Mouse (Mus musculus): ENCODE results near the gene Selplg.
"Not testable (repeated sequence)": the region's sequence is repeated elsewhere in the genome, so short reads cannot be mapped to it uniquely, and the experiment has no call there.

Selplg gene

DNA sequence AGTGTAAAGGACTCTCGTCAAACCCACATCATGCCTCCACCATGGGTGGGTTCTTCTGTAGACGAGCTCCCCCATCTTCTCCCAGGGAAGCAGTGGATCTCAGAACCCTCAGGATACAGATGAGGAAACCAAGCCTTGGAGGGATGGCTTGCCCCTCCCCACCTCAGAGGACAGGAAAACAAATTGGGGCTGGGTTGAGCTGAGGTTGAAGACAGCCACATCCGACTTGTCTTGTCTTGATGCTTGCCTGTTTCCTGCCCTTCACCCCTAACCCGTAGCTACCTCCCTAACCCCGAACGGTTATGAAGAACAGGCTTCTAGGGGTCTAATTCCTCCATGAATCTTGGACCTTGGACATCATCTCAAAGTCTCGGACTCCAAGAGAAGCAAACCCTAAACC lies 6.9 kb downstream of the Selplg start:
- no peak for DNase-seq (ENCODE audit: low spot score)

DNA sequence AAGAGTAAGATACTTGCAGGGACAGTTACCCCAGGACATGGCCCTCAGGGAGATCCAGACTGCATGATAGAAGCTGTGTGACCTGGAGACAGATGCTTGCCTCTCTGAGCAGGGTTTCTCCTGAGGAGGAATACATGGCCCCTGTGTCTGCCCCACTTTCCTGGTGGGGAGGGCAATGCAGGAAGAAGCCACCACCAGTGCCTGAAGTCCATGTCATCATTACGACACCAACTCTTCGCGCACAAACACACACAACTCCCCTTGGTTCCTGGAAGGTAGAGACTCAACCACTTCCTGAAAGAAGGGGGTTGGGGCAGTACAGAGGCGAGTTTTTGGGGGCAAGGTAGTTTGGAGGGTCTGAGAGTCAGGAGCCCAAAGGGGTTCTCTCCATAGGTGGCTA lies 8.2 kb downstream of the Selplg start:
- no peak for DNase-seq (ENCODE audit: low spot score)

DNA sequence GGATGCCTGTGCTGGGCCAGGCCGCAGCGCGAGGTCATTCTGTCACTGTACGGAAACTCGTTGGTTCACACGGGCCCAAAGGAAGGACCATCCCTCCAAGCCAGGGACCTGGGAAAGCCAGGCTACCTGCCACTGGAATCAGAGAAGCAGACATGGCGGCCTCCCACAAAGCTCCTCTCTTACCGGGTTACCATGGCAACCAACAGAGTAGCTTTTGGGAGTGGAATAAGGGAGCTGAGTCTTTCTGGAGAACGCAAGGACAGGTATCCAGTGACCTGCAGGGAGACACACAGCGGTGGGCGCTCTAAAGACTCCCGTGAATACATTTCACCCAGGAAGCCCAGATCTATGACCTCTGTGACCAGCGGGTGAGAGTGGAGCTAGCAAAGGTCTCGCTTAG lies 13.9 kb downstream of the Selplg start:
- DNase-seq (ENCODE audit: low spot score), result no peak

DNA sequence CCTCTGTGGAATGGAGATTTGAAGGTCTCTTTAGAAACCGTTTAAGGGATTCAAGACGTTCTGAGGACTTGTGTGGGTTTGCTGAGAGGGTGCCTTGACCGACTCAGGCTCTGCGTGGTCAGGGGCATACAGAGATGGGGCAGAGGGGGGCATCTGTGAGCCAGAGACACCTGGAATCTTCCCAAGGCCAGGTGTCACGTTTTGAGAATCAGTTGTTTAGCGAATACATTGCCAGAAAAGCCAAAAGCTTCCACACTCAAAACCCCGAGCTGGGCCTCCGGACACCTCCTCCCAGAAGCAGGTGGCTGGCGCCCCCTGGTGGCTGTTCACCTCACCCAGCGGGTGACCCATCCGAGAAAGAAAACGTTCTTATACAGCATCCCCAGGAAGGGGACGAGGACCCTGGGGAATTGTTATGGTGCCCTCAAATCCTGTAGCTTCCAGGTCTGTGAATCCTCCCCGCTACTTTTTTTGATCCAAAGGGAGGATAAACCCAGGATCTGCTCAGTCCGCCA lies 16.7 kb downstream of the Selplg start:
- DNase-seq (ENCODE audit: low spot score), result peak; percentile 76

DNA sequence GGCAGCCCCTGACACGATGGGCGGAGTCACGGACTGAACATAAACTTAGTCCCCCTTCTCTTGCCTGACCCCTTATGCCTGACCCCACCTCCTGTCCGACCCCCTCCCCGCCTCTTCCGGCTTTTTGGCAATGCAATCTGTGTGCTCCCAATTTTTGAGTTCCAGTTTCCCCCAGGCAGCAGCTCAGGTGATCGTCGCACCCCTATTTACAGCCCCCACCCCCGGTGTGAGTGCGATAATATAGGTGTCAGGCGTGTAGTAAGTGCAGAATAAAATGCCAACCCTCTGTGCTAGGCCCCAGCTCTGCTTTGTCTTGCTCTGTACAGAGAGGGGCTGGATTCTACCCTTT lies 17.4 kb downstream of the Selplg start:
- no peak for DNase-seq (ENCODE audit: low spot score)

DNA sequence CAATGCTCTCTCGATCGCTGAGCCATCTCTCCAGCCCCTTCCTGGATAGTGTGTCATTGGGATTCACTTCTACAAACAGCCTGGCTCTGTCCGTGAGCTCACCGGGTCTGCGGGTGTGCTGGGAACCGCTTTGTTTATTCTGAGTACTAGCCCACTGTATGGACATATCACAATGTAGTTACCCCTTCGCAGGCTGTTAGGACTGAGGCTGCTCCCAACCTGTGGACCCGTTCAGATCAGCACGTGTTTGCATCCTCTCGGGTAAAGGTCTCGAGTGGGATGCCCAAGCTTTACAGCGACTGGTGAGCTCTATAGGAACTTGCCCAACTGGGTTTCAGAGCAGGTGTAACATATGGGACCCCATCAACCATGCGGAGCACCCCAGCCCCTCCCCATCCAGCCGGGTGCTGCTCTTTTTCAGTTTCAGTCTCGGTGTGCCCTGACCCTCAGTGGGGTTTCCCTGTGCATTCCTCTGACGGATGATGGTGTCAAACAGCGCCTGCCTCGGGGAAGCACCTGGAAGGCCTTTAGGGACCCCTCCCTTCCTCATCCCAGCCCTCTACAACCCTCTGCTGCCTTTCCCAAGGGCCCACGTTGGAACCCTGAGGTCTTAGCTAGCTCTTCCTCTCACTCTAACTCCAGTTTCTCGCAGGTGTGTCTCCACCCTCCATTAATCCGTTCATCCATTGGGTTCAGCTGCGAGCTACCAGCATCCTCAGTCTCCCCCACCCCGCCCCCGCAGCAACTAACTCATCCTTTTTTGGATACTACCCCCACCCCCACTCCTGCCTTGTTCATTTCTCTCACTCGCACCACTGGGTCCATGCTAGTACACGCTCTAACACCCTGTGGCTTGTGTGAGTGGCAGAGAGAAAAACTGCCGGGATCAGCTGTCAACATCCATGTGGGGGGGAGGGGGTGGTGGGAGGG lies 18.1 kb downstream of the Selplg start:
- no peak for DNase-seq (ENCODE audit: low spot score)

DNA sequence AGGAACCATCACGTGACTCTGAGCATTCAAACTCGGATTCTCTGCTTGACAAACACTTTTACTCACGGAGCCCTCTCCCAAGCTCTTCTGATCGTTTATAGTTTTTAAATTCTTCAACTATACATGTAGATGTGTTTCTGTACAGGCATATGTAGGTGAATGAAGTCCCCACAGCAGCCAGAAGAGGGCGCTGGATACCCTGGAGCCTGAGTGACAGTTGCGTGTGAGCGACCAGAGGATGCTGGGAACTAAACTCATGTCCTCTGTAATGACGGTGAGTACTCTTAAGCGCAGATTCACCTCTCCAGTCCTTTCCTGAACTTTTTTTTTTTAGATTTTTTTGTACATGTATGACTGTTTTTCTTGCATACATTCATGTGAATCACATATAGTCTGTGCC lies 18.8 kb downstream of the Selplg start:
- no peak for DNase-seq (ENCODE audit: low spot score)

DNA sequence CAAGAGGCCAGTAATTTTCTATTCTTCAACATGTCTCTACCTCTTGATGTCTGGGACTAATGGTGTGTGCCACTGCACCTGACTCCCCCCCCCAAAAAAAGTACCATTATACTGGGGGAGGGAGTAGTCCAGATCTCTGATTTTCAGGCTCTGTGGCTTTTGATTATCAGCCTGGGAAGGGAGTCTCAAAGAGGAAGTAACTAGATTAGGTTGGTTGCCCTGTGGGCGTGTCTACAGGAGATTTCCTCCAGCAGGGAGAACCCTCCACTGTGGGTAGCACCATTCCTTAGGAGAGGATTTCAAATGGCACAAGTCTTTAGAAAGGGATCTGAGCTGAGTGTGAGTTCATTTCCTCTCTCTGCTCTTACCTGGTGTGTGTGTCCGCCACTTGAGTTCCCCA lies 19.8 kb downstream of the Selplg start:
- DNase-seq (ENCODE audit: low spot score), result no peak

DNA sequence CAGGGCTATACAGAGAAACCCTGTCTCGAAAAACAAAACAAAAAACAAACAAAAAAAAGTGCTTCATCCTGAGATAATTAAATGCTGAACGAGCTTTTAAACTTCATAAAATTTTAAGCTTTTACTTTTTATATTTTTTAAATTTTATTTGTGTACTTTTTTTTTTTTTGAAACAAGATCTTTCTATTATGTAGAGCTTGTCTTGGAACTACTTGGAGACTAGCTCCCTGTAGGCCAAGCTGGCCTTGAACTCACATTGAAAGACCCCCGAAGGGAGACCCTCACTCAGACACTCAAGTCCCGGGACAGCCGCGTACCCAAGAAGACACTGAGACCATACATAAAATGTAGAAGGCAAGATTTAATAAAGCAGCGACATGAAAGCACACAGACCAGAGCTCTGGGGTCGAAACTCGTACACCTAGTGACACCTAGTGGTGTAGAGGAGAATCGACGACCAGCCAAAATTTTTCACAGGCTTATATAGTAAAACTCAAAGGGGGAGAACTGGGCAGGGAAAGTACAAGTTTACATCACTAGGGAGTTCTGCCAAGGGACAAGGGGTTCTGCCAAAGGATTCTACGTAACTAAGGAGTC lies 20.5 kb downstream of the Selplg start:
- not testable (repeated sequence) for DNase-seq (ENCODE audit: low spot score)

DNA sequence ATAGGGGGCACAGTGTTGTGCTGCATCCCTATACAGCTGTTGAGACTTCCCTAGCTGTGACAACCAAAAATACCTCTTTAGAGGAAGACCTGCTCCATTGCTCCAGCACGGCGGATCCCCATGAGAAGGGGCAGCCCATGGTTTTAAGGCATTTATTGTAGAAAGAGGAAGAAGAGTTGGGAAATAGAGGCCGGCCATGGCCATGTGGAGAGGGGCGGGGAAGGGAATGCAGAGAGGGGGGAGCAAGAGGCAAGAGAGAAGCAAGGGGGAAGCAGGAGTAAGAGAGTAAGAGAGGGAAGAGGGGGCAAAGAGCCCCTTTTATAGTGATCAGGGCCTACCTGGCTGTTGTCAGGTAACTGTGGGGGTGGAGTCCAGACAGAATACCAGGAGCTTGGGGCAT lies 22.3 kb downstream of the Selplg start:
- DNase-seq (ENCODE audit: low spot score), result no peak

DNA sequence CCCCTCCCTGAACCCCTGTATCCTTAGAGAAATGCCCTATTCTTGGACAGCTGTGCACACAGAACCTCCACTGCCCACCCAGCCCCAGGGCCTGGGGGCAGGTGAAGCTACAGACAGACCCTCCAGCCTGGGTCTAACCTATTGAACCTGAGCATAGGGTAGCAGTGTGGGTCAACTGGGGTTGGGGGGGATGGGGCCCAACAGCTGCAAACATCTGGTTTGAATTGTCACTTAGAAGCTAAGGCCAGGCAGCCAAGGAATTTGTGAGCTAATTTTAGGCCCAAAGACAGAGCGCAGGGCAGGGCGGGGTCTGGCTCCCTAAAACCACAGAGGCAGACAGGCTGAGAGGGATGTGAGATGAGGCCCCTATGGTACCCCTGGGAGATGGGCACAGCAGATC lies 24.3 kb downstream of the Selplg start:
- no peak for DNase-seq (ENCODE audit: low spot score)

DNA sequence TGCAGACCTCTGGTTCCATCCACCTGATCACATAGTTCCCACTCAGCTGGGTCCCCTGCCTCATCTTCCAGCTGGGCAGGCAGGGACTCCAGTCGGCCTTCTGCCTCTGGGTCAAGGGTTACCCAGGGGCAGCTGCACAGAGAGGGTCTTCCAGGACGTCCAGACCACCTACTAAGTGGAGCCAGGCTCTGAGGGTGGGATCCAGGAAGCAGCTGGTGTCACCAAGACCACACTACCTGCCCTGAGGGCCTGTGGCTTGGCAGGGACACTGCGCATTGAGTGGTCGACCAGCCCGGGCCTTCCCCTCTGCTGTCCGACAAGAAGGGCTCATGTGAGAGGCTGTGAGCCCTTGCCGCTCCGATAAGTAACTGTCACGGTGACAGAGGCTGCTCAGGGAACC lies 24.7 kb downstream of the Selplg start:
- DNase-seq (ENCODE audit: low spot score), result no peak

DNA sequence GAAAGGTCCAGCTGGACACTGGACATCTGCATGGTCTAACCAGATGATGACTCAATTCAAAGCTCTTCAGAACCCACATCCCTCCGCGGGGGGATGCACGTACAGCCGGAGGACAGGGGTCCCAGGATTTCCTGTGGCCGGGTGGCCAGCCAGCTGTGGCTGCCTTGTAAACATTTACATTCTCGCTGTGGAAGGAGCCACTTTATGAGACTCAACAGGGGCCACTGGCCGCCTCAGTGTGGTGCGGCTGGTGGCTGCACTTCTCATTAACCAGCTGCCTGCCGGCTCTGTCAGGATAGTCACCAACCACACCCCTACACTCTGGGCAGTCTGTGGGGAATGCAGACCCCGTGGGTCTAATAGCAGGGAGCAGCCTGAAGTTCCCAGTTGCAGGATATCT lies 26.0 kb downstream of the Selplg start:
- DNase-seq (ENCODE audit: low spot score), result no peak

DNA sequence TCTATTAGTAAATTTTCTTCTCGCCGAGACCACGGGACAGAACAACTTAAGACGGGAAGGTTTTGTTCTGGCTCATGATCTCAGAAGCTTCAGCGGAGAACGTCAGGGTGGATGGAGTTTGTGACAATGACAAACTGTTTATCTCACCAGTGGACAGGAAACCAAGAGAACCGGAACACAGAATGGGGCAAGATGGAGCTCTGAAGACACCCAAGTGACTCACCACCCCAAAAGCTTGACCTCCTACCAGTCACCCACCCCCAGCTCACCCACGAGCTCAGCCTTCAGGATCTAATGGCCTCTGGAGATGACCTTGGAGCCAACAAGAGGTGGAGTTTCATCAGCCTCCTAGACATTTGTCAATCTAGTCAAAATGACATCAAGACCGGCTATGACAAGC lies 27.1 kb downstream of the Selplg start:
- no peak for DNase-seq (ENCODE audit: low spot score)

DNA sequence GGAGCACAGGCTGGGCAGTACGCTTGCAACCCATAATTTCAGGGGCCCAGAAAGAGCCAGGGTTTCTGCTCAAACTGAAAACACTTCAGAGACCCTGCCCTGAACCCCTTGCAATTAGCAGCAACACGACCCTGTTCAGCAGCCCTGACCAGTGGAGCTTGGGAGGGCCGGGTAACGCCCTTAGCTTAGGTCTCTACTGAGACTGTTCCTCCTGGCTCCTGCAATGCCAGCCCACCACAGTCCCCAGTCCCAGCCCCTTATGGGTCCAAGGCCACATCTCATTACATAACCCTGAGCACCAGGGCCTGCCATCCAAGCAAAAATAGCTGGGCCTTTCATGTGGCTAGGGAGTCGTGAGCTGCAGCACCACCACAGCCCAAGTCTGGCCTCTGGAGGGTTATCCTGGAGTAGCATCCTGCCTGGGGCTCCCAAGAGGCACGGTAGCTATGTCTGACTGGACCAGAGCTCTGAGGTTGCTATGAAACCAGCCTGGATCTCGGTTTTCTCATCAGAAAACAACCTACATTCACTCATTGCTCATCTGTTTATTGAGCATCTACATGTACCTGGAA lies 28.0 kb downstream of the Selplg start:
- DNase-seq (ENCODE audit: low spot score), result no peak

DNA sequence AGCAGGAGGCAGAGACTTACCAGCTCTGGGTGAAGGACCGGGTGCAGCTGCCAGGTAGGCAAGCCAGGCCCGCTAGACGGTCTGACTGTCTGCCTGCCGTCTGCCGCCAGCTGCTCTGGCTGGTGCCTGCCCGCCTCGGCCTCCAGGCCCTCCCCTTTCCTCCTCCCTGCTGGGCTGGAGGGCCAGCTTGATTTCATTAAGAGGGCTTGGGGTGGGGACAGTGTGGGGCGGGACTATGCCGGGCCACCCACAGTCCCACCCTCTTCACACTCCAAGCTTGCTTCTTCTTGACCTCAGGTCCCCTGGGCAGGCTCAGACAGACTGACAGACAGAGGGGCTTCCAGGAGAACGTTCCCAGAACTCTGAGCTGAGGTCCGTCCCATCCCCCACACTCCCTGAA lies 32.2 kb downstream of the Selplg start, which contains the start of gene Tmem119:
Gene Tmem119, minus strand, starts transcription at position 237 of the 400 bp plus-strand sequence.
- peak; percentile 68 for DNase-seq (ENCODE audit: low spot score)

DNA sequence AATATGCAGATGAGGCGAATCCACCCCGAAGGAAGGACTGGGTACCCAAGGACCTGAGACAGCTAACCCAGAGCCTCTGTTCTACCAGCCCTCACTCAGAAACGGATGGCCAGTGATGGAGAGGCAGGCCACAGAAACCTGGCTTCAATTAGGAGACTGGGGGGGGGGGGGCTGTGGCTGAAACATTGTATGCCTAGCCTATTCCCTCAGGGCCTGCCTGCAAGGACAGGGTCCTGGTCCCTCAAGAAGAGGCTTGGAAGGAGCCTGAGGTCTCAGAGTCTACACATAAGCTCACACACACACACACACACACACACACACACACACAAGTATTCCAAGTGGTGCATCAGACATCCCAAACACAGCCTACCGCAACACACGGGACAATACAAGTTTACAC lies 32.8 kb downstream of the Selplg start:
- no peak for DNase-seq (ENCODE audit: low spot score)

DNA sequence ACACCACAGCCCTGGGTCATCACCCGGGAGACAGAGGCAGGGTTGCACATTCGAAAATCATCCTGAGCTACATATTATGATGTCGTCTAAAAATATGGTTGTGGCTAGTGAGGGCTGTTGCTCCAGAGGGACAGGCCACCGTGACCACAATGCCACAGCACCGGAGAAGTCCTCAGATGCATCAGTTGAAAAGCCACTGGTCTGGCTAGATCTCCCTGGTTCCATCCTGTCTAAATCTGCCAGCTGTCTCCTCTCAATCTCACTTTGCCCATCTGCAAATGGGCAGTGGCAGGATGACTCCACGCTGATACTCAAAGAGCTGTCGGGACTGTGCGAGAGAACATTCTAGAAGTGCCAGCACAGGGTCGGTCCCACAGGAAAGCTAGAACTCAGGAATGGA lies 33.9 kb downstream of the Selplg start:
- no peak for DNase-seq (ENCODE audit: low spot score)

DNA sequence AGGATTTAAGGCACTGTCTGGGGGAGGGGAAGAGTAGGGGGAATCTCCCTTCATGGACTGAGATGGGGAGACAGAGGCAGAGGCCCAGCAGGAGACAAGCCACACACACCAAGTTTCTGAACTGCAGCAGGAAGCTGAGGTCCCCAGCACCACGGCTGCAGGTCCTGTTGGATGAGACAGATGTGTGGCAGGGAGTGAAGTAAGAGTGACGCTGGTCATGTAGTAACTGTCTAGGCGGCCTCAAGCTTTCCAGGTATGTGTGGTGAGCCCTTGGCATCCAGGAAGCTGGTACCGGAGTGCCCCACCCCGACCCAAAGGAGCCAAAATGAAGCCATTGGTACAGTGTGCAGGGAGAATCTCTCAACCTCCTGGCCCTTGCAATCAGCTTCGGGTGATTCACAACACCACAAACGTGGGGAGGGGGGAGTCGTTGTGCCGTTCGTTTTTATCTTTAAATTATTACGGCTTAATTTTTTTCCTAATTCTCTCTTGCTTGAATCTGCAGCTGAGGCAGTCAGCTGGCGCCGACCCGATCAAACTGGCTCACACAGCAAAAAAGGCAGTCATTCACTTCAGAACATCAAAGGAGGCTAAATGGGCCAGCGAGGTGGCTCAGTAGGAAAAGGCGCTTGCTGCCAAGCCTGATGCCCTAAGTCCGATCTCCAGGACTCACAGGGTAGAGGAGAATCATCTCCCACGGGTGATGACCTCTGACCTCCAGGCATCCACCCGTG lies 35.1 kb downstream of the Selplg start:
- DNase-seq (ENCODE audit: low spot score), result no peak

DNA sequence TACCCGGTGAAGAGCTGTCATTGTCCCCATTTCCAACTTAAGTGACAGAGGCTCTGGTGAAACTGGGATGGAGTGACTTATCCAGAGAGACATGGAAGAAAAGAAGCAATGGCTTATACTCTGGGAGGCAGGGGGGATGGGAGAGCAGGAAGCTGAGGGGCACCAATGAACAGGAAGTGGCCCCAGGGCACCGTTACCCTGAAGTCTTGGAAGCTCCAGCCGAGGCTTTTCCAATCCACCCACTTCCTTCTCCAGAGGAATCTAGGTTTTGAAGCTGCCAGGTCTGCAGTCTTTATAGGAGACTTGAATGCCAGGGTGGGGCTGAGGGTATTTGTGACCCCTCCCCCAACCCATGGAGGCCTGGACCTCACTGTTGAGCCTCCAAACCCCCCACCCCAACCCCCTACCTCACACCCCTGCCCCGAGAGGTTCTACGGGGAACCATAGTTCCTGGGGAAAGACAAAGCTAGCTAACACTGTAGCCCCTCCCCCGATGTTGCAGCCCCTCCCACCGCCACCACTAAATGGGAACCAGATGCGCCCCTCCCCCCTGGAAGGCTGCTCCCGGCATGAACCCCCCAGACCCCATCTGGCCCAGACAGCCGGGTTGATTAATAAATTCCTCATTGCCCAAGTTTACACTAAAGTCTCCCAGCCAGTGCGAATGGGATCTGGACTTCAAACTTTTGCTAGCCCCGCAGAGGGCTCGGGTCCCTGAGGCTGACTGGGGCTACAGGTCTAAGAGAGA lies 35.9 kb downstream of the Selplg start:
- no peak for DNase-seq (ENCODE audit: low spot score)

DNA sequence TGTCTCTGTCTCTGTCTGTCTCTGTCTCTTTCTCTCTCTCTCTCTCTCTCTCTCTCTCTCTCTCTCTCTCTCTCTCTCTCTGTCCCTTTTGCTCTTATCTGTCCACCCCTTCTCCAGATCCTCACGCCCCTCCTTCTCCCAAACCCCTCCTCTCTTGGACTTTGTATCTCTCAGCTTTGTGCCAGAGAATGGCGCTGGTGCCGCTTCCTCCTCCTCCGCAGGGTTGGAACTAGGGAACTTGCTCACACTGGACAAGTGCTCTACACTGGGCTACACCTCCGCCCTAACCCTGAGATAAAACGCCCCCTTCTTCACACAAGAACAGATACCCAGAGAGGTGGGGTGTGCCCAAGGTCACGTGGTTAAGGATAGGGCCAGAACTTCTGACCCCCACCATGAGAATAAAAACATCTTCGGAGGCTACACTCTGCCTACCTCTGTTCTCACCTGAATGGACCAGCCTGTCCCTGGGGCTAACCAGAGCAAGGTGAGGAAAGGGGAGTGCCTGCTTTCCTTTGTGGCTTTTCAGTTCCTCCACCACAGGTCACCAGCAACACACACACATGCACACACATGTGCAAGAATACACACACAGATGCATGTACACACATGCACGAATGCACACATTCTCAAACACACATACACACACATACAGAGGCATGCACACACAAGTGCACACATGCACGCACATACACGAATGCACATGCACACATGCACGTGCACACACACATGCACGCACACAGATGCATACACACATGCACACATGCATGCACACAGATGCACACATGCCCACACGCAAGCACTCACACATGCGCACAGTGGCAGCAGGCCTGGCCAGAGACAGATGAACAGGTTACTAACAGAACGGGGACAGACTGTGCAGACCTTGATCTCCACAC lies 41.0 kb downstream of the Selplg start:
- no peak for DNase-seq (ENCODE audit: low spot score)

All from urinary bladder, postnatal 14 days (tissue).